Mouse (Mus musculus) lung, postnatal 4 days (tissue): ENCODE measurements around the gene Tekt2.

Experiments
- DNase-seq, 2 experiments: peaks; one replicate each; pipeline ENCODE4 v3.0.0; 2021

Gene Tekt2

DNA sequence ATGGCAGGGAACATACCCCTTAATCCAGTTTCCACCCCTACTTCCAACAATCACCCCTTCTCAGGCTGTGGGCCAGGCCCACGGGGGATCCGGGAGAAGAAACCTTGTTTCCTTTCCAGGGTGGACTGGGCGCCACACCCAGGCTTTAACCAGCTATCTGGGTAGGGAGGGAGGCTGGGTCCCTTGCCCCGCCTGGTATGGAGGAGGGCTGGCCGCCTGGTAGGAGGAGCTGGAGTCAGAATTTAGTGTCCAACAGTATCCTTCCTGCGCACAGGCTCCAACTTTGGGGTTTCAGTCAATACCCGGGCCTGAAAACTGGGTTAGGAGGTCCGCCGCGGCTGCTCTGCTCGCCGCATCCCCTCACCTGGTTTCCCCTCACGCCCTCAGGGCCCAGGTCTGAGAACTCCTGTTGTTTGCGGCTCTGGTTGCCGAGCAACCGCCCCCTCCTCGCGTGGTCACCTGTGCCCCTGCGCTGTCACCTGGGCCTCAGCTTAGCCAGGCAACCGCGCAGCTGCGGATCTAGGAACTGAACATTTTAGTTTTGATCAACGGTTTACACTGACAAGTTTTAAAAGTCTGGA is at the start of gene Tekt2:
TSS of gene Tekt2 (minus strand) at position 408 of the 581 bp plus-strand sequence.
- DNase-seq = peak in 1 of 2 experiments; percentile 51

DNA sequence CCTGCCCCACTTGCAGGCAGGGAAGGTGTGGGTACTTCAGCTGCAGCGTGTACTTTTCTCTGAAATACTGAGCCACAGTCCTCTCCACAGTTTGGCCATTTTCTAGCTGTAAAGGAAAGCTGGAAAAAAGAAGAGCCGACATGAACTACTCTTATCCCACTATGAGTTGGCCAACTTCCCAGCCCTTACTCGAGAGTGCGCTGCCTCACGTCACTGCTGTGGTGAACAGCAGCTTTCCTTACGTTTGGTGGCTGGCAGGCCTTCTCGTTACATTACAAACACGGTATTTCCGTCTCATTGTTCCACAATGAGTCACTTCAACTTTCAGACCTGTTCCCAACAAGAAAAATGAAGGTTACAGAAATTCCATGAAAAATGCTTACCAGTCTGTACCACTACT is 46.0 kb upstream of the Tekt2 start:
- DNase-seq = peak; percentile 46 to 48

DNA sequence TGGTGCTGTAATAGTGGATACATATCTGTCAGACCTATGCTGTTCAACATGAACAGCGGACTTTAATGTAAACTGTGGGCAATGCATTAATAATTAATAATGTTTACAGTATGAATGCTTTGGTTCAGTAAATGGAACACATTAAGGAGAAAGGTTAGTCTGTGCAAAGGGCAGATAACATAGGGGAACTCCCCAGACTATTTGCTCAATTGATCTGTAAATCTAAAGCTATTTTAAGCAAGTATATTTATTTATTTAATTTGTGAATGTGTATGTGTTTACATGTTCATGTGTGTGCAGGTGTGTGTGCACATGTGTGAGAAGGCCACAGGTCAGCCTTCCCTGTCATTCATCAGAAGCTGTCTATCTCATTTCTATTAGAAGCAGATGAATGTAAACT is 34.6 kb upstream of the Tekt2 start:
- DNase-seq = no peak

DNA sequence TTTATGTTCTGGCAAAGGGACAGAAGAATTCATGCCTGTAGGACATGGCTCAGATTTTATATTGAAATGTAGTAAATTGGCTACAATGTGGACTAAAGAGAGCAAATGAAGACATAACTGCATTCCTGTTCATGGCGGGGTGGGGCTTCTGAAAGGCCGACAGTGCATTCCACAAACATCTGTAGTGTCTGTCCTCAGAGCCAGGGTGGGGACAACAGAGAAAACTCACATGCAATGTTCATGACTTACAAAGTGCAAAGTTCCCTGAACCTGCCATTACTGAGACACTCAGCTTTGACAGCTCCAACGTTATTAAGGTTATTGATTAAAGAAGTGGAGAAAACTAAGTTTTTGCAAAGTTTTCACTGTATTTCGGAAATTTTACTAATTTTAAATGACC is 18.0 kb upstream of the Tekt2 start:
- no peak for DNase-seq

DNA sequence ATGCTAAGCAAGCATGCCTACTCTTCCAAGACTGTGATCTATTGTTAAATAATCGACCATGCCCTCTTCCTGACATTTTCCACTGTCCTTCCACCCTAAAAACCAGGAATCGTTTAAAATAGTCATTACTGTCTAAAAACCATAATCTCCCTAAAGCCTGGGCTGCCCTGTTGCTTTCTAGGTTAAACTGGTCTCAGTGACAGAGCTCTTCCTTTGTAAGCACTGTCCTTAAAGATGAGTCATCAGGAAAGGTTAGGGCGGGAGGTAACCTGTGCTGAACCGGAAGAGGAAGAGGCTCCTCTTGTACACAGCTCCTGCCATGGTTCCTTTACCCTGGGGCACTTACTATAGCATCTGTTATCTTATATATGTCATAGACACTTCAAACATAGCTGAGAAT is 14.0 kb upstream of the Tekt2 start:
- no peak for DNase-seq

DNA sequence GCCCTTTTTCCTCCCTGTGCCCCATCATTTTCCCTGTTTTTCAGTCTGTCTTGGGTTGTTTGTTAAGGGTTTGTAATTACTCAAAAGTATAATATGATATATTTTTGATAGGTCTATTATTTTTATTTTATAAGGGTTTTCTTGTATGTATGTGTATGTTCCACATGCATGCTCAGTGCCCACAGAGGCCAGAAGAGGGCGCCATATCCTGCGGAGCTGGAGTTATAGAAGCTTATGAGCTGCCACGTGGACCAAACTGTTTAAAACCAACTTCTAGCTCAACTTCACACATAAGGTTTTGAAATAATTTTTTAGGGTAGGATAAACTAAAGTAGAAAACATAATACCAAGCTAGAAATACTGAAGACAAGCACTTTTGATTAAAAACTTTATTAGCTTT is 6.9 kb upstream of the Tekt2 start:
- no peak for DNase-seq

DNA sequence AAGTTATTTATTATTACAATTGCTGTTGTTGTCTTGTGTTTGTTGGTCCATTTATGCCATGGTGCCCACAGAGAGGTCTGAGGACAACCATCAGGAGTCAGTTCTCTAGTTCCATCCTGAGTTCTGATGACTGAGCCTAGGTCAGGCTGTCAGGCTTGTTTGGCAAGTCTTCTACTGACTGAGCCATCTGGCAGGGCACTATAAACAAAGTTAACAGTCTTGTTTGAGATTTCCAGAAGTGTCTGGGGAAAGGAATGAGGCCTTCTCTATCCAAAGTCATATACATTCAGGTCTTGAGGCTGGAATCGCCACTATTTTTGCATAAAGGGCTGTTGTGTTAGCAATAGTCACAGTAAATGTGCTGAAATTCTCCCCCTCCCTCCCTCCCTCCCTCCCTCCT is 6.3 kb upstream of the Tekt2 start:
- no peak for DNase-seq

DNA sequence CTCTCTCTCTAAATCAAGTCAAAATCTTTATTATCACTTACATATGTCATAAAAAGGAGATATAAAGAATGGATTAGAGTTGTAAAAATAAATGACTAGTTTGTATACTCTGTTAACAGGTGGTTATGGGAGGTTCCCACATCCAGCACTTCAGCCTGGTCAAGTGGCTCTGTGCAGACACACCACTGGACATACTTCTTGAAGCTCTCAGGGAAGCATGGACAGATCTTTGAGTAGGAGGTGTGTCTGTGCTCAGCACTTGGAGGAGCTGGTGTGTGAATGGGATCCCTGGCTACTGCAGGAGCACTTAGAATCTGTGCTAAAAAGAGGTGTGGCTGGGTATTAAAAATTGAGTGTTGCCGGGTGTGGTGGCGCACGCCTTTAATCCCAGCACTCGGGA is 4.8 kb upstream of the Tekt2 start:
- no peak for DNase-seq

DNA sequence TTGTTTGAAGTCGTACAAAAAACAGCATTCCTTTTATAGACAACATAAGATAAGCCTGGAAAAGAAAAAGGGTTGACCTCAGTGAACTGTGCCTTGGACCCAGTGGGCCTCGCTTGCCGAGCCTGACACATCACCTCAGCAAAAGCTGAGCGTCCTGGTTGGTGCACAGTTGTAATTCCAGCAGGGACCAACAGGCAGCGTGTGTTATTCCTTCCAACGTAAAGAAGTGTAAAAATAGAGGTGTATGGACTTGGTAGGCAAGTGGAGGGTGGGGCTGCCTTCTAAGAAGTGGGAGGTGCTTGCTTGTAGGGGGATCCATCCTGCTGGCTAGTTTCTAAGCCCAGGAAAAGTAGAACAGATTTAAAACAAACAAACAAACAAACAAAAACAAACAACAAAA is 548 bp upstream of the Tekt2 start:
- DNase-seq = no peak

DNA sequence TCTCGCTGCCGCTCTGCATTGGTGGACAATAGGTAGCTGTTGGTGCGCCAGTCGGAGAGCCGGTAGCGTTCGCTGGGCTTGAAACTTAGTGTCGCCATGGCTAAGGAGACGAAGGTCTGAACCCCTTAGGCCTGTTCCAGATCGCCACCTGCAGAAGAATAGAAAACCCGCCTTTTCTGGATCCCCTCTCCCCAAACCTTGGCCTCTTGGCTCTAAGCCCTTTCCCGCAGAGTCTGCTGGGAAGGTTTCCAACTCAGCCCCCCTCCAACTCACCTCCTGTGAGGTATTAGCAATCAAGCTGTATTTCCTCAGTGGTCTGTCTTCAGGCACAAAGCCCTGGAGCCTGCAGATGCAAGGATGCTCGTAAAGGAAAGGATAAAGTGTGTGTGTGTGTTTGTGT is 627 bp downstream of the Tekt2 start:
- no peak for DNase-seq

DNA sequence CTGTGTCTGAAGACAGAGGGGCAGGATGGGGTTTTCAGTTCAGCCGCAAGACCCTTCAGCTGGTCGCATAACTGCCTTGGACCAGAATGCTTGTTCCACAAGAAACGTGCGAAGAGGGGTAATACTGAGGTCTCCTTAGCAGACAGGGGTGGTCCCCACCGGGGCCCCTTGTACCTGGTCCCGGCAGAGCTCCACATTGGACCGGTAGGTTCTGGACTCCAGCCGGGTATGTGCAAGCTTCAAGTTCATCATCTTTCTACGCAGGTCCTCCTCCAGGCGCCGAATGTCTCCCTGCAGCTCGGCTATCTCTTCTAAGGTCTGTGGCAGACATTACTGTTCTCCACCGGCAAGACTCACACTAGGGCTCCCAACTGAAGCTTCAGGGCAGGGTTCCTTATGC is 2.8 kb downstream of the Tekt2 start:
- no peak for DNase-seq

DNA sequence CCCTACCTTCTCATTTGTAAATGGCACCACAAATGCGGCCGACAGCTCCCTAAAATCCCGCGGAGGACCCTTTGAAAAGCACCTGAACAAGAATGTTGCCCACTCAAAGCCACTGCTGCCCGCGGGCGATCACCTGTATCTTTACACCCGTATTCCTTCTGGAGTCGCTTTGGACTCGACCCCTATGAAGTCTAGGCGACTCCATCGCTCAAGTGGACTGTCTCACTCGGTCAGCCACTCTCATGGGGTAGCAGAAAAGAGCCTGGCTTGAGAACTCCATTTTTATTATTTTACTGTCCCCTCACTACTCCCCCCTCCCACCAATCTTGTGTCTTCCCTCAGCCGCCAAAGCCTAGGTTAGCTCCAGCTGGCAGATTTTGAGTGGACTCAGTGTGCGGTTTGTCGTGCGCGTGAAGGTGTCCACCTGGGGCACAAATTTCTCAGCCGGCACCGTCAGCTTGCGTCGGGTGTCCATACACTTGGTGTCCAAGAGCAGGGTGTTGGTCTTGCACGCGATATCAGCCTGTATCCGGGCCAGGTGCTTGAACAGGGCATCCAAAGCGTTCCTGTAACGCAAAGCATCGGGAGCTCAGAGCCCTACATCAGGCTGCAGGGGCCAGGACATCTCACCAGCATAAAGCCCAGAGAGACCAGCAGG is 3.5 kb downstream of the Tekt2 start:
- DNase-seq = no peak

DNA sequence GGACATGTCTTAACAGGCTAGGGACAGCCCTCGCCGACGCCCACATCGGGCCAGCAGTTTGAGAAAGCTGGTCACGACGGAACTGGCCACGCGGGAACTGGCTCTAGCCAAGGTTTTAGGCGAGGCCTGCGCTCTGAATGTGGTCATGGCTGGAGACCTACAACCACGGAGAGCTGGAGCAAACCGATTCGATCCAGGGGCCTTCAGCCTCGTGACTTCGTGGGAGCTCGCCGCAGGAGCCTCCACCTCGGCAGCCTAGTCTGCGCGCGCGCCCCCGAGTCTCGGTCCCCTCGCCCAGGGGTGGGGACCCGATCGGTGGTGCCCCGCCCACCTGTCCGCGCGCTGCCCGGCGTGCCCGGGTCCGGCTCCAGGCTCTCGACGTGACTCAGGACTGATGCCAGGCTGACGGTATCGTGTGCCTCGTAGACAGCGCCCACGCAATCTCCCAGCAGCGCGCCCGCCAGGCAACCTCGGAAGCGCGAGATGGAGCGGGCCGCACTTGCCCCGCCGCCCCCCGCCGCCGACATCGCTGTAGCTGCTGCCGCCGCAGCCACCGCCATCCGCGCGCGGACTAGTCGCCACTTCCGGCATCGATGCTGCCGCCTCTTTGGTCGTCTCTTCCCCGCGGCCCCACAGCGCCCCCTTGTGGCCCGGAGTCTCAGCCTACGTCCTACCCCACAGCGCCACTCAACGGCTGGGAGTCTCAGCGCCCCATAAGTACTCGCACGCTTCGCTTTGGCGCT is 4.2 kb downstream of the Tekt2 start, which contains the start of gene Adprhl2:
TSS of gene Adprhl2 (minus strand) at position 593 of the 743 bp plus-strand sequence.
- peak; percentile 97 to 99 for DNase-seq

DNA sequence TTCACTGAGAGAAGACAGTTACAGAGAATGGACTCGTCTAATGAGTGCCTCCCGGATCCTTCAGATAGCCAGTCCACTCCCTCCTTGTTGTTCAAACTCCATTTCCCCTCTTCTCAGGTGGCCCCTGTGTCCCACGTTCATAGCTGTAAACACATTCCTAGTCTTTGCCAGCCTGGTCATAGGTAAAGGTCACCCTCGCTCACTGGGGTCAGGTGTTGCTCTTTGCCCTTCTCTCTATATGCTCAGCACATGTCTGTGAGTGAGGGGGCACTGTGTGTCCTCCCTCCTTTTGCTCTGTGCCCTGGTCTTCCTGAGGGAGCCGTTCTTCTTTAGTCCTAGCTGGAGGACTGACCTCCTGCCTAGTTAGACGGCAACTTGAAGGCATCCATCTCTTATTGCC is 5.7 kb downstream of the Tekt2 start:
- DNase-seq = no peak

DNA sequence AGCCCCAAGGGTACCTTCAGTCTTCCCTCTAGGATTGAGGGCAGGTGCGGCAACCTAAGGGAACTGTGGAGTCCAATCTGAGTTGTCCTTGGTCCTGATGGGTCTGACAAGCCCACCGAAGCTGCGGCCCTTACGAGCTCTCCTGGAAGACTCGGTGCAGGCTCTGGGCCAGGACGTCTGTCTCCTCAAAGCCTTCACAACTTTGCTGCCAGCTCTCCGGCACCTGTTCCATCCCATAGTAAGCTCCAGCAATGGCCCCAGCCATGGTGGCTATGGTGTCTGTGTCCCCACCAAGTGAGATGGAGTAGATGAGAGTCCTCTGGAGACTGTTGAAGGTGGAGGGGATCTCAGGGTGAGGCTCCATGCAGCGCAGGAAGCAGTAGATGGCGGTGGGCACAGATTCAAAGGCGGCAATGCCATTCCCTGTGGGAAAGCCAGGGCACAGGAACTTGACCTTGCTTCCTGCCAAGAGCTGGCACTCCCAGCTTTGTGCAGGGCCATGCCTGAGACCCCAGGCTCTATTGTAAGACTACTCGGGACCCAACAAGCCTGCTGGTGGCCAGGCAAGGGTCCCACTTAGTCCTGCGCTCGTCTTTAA is 8.9 kb downstream of the Tekt2 start:
- DNase-seq = no peak

DNA sequence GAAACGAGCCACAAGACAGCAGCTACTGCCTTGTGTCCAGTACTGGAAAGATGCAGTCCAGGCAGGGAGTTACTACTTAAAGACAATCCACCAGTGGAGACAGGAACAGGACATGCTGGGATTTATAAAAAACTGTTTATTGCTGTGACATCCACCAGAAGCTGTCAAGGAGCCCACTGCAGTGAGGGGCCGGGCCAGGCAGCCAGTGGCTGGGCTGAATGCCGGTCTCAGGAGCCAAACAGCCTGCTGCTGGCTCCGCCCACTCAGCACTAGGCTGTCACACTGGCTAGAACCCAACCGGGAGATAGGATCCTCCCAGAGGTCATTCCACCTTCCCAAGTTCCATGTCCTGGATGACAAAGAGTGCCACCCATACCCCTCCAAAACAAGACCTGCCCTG is 9.6 kb downstream of the Tekt2 start:
- DNase-seq = peak in 1 of 2 experiments; percentile 63

DNA sequence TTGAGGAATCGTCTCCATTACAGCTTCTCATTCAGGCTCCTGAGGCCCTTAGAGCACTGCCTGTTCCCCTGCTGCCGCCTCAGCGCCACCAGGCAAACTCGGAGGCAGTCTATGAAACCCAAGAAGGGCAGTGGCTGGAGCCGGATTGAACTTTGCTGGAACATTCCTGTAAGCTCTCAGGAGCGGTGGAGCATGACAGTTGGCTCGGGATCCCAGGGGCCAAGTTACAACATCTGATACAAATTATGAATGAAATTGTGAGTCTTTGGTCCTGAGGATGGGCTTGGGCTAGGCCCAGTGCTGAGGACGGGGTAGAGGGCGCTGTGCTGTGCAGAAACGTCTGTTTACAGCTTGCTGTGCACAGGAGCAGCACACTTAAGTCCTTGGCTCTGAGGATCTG is 11.1 kb downstream of the Tekt2 start:
- DNase-seq = no peak

DNA sequence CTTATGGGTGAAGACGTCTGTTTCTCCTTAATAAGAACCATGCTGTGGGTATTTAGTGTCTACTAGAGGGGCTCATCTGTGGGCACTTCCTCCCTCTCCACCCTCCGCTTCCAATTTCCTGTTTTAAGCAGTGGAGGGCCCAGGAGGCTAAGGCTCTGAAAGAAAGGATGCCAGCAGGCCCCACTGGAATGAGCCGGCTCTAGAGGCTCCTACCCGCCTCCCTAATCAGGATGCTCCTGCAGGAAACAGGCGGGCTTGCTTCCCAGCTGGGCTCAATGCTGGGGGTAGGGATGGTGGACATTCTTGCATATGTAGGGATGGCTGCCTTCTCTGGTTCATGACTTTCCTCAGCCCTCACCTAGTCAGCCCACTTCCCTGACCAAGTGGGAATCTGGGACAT is 12.3 kb downstream of the Tekt2 start:
- DNase-seq = no peak

DNA sequence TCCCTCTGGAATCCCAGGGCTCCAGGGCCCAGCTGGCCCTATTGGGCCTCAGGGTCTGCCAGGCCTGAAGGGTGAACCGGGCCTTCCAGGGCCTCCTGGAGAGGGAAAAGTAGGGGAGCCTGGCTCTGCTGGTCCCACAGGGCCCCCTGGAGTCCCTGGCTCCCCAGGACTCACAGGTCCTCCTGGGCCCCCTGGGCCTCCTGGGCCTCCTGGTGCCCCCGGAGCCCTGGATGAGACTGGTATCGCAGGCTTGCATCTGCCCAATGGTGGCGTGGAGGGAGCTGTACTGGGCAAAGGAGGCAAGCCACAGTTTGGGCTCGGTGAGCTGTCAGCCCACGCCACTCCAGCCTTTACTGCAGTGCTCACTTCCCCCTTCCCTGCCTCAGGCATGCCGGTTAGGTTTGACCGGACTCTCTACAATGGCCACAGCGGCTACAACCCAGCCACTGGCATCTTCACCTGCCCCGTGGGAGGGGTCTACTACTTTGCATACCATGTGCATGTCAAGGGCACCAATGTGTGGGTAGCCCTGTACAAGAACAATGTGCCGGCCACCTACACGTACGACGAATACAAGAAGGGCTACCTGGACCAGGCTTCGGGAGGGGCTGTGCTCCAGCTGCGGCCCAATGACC is 13.8 kb downstream of the Tekt2 start:
- no peak for DNase-seq

DNA sequence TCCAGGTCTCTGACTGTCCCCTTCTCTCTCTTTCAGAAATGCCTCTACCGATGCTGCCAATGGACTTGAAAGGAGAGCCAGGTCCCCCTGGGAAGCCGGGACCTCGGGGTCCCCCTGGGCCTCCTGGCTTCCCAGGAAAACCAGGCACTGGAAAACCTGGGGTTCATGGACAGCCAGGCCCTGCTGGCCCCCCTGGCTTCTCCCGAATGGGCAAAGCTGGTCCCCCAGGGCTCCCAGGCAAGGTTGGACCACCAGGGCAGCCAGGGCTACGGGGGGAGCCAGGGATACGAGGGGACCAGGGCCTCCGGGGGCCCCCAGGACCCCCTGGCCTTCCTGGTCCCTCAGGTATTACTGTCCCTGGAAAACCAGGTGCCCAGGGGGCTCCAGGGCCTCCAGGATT is 15.1 kb downstream of the Tekt2 start:
- DNase-seq = no peak

DNA sequence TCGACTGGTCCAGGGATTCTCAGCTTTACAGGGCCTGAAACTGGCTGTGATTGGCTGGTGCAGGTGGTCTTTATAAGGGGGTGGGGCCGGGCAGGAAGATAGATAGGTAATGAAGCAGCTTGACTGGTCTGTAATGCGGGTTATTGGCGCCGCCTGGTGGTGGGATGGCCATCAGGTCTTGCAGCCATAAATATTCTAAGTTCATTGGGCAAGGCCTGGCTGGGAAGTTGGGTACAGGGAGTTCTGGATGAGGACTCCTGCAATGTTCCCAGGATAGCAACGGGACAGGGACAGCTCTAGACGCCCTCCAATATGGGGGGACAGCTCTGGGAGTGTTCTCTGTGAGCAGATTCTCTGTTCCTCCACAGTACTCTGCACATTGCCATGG is 15.6 kb downstream of the Tekt2 start:
- DNase-seq = peak; percentile 81 to 88

DNA sequence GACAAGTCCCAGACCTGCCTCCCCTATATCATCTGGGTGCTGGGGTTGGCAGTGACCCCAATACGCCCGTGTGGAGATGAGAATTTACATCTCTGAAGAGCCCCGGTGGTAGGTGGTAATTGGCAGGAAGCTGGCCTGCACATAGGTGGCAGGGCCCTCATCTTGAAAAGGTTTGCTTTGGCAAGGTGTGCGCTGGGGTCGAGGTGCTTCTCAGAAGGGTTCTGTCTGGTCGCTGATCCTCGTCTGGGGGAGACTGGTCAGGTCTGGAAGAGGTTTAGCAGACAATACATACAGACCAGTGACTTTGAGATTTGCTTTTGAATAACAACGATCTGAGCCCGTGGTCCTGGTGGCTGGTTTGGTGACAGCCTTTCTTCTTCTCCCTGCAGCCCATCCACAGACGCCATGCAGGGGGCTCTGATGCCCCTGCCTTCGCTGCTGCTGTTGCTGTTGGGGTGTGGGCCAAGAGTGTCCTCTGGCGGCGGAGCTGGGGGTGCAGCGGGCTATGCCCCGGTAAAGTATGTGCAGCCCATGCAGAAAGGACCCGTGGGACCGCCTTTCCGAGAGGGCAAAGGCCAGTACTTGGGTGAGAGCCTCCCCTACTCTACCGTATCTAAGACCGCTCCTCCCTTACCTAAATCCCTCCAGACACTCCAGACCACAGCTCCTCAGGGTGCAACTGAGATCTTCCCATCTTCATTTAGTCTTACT is 16.1 kb downstream of the Tekt2 start:
- DNase-seq = peak in 1 of 2 experiments; percentile 55

DNA sequence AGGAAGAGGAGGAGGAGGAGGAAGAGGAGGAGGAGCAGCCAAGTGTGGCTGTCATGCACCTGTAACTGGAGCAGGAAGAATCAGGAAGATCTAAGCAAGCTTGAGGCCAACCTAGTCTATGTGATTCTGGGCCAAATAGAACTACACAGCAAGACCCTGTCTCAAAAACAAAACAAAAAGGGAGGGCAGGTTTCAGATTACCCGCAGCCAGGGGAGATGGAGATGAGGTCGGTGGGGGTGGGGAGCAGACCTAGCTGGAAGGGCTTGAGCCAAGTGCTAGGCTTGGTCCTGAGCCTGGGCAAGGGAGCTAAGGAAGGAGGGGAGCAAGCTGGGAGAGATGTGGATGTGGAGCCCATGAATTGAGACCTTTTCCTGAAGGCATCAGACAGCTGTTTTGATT is 18.7 kb downstream of the Tekt2 start:
- DNase-seq = no peak
